Mouse (Mus musculus): ENCODE measurements around the gene Amph.

GRCm38 (mm10) chr13:19094571-19094970 is 146.6 kb downstream of the Amph start:
- TF ChIP-seq POLR2A (IDR thresholded peaks at IDR 0.05; ENCODE audit: control insufficient read depth, extremely low read depth, insufficient read depth, low read length, poor library complexity) (no peak), CTCF (IDR thresholded peaks at IDR 0.05; ENCODE audit: borderline replicate concordance, control insufficient read depth, extremely low read depth, insufficient read depth, low read length, poor library complexity) (no peak)

Data from thymus, adult 2 months (tissue).